Mouse (Mus musculus) ES-E14 (cell line): ENCODE measurements around the gene Ezr. TPM values are rescaled to one million over a fixed set of nuclear protein-coding genes. Genes with fewer than 3 reads are reported as not detected.
"Not testable (repeated sequence)": the region's sequence is repeated elsewhere in the genome, so short reads cannot be mapped to it uniquely, and the experiment has no call there.

ENCODE experiments used
- DNase-seq: peaks from one replicate; pipeline ENCODE4 v3.0.0-alpha.2; 2013; ENCODE audit warnings: low read depth, low spot score
- H3K27ac ChIP-seq: 2 replicates; pipeline ENCODE4 v1.5.1; 2012; ENCODE audit warnings: low read depth, mild to moderate bottlenecking, low read length, moderate library complexity, mixed read lengths; ENCODE audit not compliant: poor library complexity, insufficient read depth, severe bottlenecking
- H3K36me3 ChIP-seq: 2 replicates; pipeline ENCODE4 v1.6.1; 2012; ENCODE audit warnings: mild to moderate bottlenecking, low read length, moderate library complexity, mixed read lengths; ENCODE audit not compliant: control insufficient read depth, poor library complexity, insufficient read depth, severe bottlenecking
- H3K4me1 ChIP-seq, 2 experiments: fragments of 150-350 bp in 1 of 2; sonication (generic) in 1 of 2; 2 replicates each; pipeline ENCODE4 v1.6.1; 2012; ENCODE audit warnings: low read length in 2 of 2, mild to moderate bottlenecking in 1 of 2, mixed read lengths in 1 of 2; ENCODE audit not compliant: control insufficient read depth in 2 of 2, insufficient read depth in 2 of 2, poor library complexity in 1 of 2
- H3K4me3 ChIP-seq, 2 experiments: fragments of 150-350 bp in 1 of 2; sonication (generic) in 1 of 2; 2 replicates each; pipeline ENCODE4 v1.5.1; 2012; ENCODE audit warnings: low read length in 2 of 2, low read depth in 1 of 2, mild to moderate bottlenecking in 1 of 2, mixed read lengths in 1 of 2; ENCODE audit not compliant: insufficient read depth in 1 of 2, poor library complexity in 1 of 2, severe bottlenecking in 1 of 2
- H3K9ac ChIP-seq: 2 replicates; pipeline ENCODE4 v1.6.1; 2012; ENCODE audit warnings: low read depth, mild to moderate bottlenecking, low read length, mixed read lengths; ENCODE audit not compliant: poor library complexity, insufficient read depth, severe bottlenecking
- H3K9me3 ChIP-seq: fragments of 150-350 bp; sonication (generic); 2 replicates; pipeline ENCODE4 v1.6.1; 2012; ENCODE audit warnings: low read depth, mild to moderate bottlenecking, low read length; ENCODE audit not compliant: control insufficient read depth, insufficient read depth
- CHD2 ChIP-seq: IDR thresholded peaks from 2 replicates; pipeline ENCODE4 v1.6.1; 2014; ENCODE audit warnings: mild to moderate bottlenecking, low read depth, low read length, inconsistent platforms
- HCFC1 ChIP-seq: IDR thresholded peaks from 2 replicates; pipeline ENCODE4 v1.6.1; 2012; ENCODE audit warnings: low read length, inconsistent platforms, borderline replicate concordance; ENCODE audit not compliant: insufficient read depth
- MAFK ChIP-seq: IDR thresholded peaks from 2 replicates; pipeline ENCODE4 v1.6.1; 2014; ENCODE audit warnings: mild to moderate bottlenecking, low read depth, low read length, inconsistent platforms; ENCODE audit not compliant: insufficient read depth
- ZC3H11A ChIP-seq: IDR thresholded peaks from 2 replicates; pipeline ENCODE4 v1.6.1; 2012; ENCODE audit warnings: low read depth, mild to moderate bottlenecking, inconsistent platforms, low read length, borderline replicate concordance
- ZNF384 ChIP-seq: IDR thresholded peaks from 2 replicates; pipeline ENCODE4 v1.6.1; 2012; ENCODE audit warnings: low read depth, low read length, inconsistent platforms
- in situ Hi-C, 2 experiments: fragments of 600-800 bp; cut with MboI; formaldehyde crosslinking; loops; one replicate each; pipeline ENCODE4 v1.15.1; 2025; ENCODE audit warnings: low sequenced_read_pairs in 2 of 2, inconsistent platforms in 1 of 2; ENCODE audit not compliant: unreplicated experiment in 2 of 2
- total RNA-seq: library from RNA; depleted of rRNA; stranded (reverse); fragments of 300-350 nt; gene quantifications from 2 replicates; pipeline ENCODE4 v1.2.3, GENCODE M21; 2012

Gene Ezr
- total RNA-seq, 1 experiment: 131 TPM

- no peaks in the 10 kb centered on the region for H3K4me1 ChIP-seq
- no peak overlapping the region for H3K27ac ChIP-seq
- TF ChIP-seq ZNF384 (no peak), ZC3H11A (no peak), HCFC1 (no peak), MAFK (no peak), CHD2 (no peak)
- in situ Hi-C loops: no loop called here
- H3K9ac ChIP-seq: no peak overlapping the region
- DNase-seq: no peak
- peaks cover 10% of the 10 kb centered on the region for H3K9me3 ChIP-seq
- peaks cover 4% of the 10 kb centered on the region; the same call in 1 of the 2 replicates for H3K36me3 ChIP-seq
- no peak overlapping the region for H3K4me3 ChIP-seq
These were observed 51.0 kb downstream of the Ezr start for GRCm38 (mm10) chr17:6731634-6732033.

- H3K27ac ChIP-seq: no peak overlapping the region
- peaks cover 7% of the 10 kb centered on the region for H3K9me3 ChIP-seq
- DNase-seq: no peak
- in situ Hi-C loops: no loop called here
- no peaks in the 10 kb centered on the region for H3K4me1 ChIP-seq
- H3K36me3 ChIP-seq: peaks cover under 1% of the 10 kb centered on the region; the same call in 1 of the 2 replicates
- H3K9ac ChIP-seq: no peak overlapping the region
- TF ChIP-seq ZC3H11A (no peak), MAFK (no peak), HCFC1 (no peak), CHD2 (no peak), ZNF384 (no peak)
- H3K4me3 ChIP-seq: no peak overlapping the region
These were observed 51.5 kb downstream of the Ezr start for GRCm38 (mm10) chr17:6731132-6731531.

- Histone ChIP-seq H3K4me3 (no peak overlapping the region), H3K4me1 (no peaks in the 10 kb centered on the region), H3K36me3 (no peaks in the 10 kb centered on the region), H3K9ac (no peak overlapping the region), H3K27ac (no peak overlapping the region), H3K9me3 (no peaks in the 10 kb centered on the region)
- in situ Hi-C loops: no loop called here
- TF ChIP-seq MAFK (no peak), CHD2 (no peak), ZNF384 (no peak), ZC3H11A (no peak), HCFC1 (no peak)
- no peak for DNase-seq
These were observed 53.3 kb downstream of the Ezr start for GRCm38 (mm10) chr17:6729244-6729742.

GRCm38 (mm10) chr17:6727996-6728610 lies 54.5 kb downstream of the Ezr start:
- Histone ChIP-seq H3K27ac (no peak overlapping the region), H3K4me1 (no peaks in the 10 kb centered on the region), H3K4me3 (no peak overlapping the region), H3K9ac (no peak overlapping the region), H3K36me3 (no peaks in the 10 kb centered on the region), H3K9me3 (no peaks in the 10 kb centered on the region)
- TF ChIP-seq ZNF384 (no peak), CHD2 (no peak), ZC3H11A (no peak), MAFK (no peak), HCFC1 (no peak)
- in situ Hi-C loops: no loop called here
- DNase-seq: no peak

GRCm38 (mm10) chr17:6713944-6714343 lies 68.6 kb downstream of the Ezr start:
- H3K36me3 ChIP-seq, H3K4me3 ChIP-seq, DNase-seq, H3K9ac ChIP-seq, H3K4me1 ChIP-seq, in situ Hi-C loops, H3K27ac ChIP-seq, H3K9me3 ChIP-seq: not testable (repeated sequence)

- H3K4me1 ChIP-seq, H3K9me3 ChIP-seq, H3K36me3 ChIP-seq, H3K9ac ChIP-seq, H3K27ac ChIP-seq, H3K4me3 ChIP-seq, DNase-seq, in situ Hi-C loops: not testable (repeated sequence)
These were observed 69.1 kb downstream of the Ezr start for GRCm38 (mm10) chr17:6713483-6713882.

- H3K4me1 ChIP-seq, H3K36me3 ChIP-seq, H3K9me3 ChIP-seq, DNase-seq, H3K4me3 ChIP-seq, H3K27ac ChIP-seq, in situ Hi-C loops, H3K9ac ChIP-seq: not testable (repeated sequence)
These were observed 74.4 kb downstream of the Ezr start for GRCm38 (mm10) chr17:6708194-6708593.
